Mouse (Mus musculus): ENCODE measurements around the gene Kifc1. TPM values are rescaled to one million over a fixed set of nuclear protein-coding genes. Genes with fewer than 3 reads are reported as not detected.

The Kifc1 gene
- total RNA-seq, 1 experiment, result 149 TPM

GRCm38 (mm10) chr17:33932970-33933369 lies 42.5 kb upstream of the Kifc1 start:
- in situ Hi-C loops (cut with MboI; ENCODE audit: low sequenced_read_pairs in 2 of 2, unreplicated experiment in 2 of 2), result no loop called here
- peaks cover 32% of the 10 kb centered on the region for H3K36me3 ChIP-seq (ENCODE audit: control insufficient read depth, insufficient read depth, low read length, poor library complexity, severe bottlenecking)
- H3K27ac ChIP-seq (ENCODE audit: insufficient read depth, low read depth, low read length, poor library complexity, severe bottlenecking), result no peak overlapping the region
- H3K4me1 ChIP-seq (ENCODE audit: control insufficient read depth in 2 of 2, insufficient read depth in 2 of 2, low read length in 2 of 2, poor library complexity in 1 of 2), result peaks cover 0 to 28% of the 10 kb centered on the region in 2 experiments; a peak in 1 of 4 replicates
- peak overlapping the region in 1 of 2 experiments; percentile 27; a peak in 2 of 4 replicates for H3K4me3 ChIP-seq (ENCODE audit: insufficient read depth in 1 of 2, low read depth in 1 of 2, low read length in 2 of 2, poor library complexity in 1 of 2, severe bottlenecking in 1 of 2)
- H3K9ac ChIP-seq (ENCODE audit: insufficient read depth, low read depth, low read length, poor library complexity, severe bottlenecking), result peak overlapping the region; percentile 42; the same call in 1 of the 2 replicates
- no peaks in the 10 kb centered on the region for H3K9me3 ChIP-seq (ENCODE audit: control insufficient read depth, insufficient read depth, low read depth, low read length)
- TF ChIP-seq HCFC1 (IDR thresholded peaks at IDR 0.05; ENCODE audit: borderline replicate concordance, insufficient read depth, low read length), result no peak
- no peak for TF ChIP-seq ZC3H11A (IDR thresholded peaks at IDR 0.05; ENCODE audit: borderline replicate concordance, low read depth, low read length)
- no peak for TF ChIP-seq CHD2 (IDR thresholded peaks at IDR 0.05; ENCODE audit: low read depth, low read length)
- no peak for TF ChIP-seq MAFK (IDR thresholded peaks at IDR 0.05; ENCODE audit: insufficient read depth, low read depth, low read length)
- TF ChIP-seq ZNF384 (IDR thresholded peaks at IDR 0.05; ENCODE audit: low read depth, low read length), result no peak
- DNase-seq (ENCODE audit: low read depth, low spot score), result no peak

- DNase-seq (ENCODE audit: low read depth, low spot score), result no peak
- H3K27ac ChIP-seq (ENCODE audit: insufficient read depth, low read depth, low read length, poor library complexity, severe bottlenecking), result no peak overlapping the region
- no peaks in the 10 kb centered on the region for H3K9me3 ChIP-seq (ENCODE audit: control insufficient read depth, insufficient read depth, low read depth, low read length)
- H3K36me3 ChIP-seq (ENCODE audit: control insufficient read depth, insufficient read depth, low read length, poor library complexity, severe bottlenecking), result peaks cover 29% of the 10 kb centered on the region
- in situ Hi-C loops (cut with MboI; ENCODE audit: low sequenced_read_pairs in 2 of 2, unreplicated experiment in 2 of 2), result no loop called here
- H3K4me1 ChIP-seq (ENCODE audit: control insufficient read depth in 2 of 2, insufficient read depth in 2 of 2, low read length in 2 of 2, poor library complexity in 1 of 2), result peaks cover 0 to 28% of the 10 kb centered on the region in 2 experiments; a peak in 1 of 4 replicates
- no peak overlapping the region for H3K4me3 ChIP-seq (ENCODE audit: insufficient read depth in 1 of 2, low read depth in 1 of 2, low read length in 2 of 2, poor library complexity in 1 of 2, severe bottlenecking in 1 of 2)
- no peak overlapping the region for H3K9ac ChIP-seq (ENCODE audit: insufficient read depth, low read depth, low read length, poor library complexity, severe bottlenecking)
- no peak for TF ChIP-seq ZNF384 (IDR thresholded peaks at IDR 0.05; ENCODE audit: low read depth, low read length)
- TF ChIP-seq MAFK (IDR thresholded peaks at IDR 0.05; ENCODE audit: insufficient read depth, low read depth, low read length), result no peak
- no peak for TF ChIP-seq CHD2 (IDR thresholded peaks at IDR 0.05; ENCODE audit: low read depth, low read length)
- no peak for TF ChIP-seq HCFC1 (IDR thresholded peaks at IDR 0.05; ENCODE audit: borderline replicate concordance, insufficient read depth, low read length)
- TF ChIP-seq ZC3H11A (IDR thresholded peaks at IDR 0.05; ENCODE audit: borderline replicate concordance, low read depth, low read length), result no peak
Measured at GRCm38 (mm10) chr17:33932448-33932847, 42.0 kb upstream of the Kifc1 start.

GRCm38 (mm10) chr17:33931947-33932346 lies 41.5 kb upstream of the Kifc1 start:
- Histone ChIP-seq H3K4me3 (ENCODE audit: insufficient read depth in 1 of 2, low read depth in 1 of 2, low read length in 2 of 2, poor library complexity in 1 of 2, severe bottlenecking in 1 of 2) (no peak overlapping the region), H3K27ac (ENCODE audit: insufficient read depth, low read depth, low read length, poor library complexity, severe bottlenecking) (no peak overlapping the region), H3K4me1 (ENCODE audit: control insufficient read depth in 2 of 2, insufficient read depth in 2 of 2, low read length in 2 of 2, poor library complexity in 1 of 2) (peaks cover 0 to 27% of the 10 kb centered on the region in 2 experiments; a peak in 1 of 4 replicates), H3K36me3 (ENCODE audit: control insufficient read depth, insufficient read depth, low read length, poor library complexity, severe bottlenecking) (peaks cover 24% of the 10 kb centered on the region), H3K9me3 (ENCODE audit: control insufficient read depth, insufficient read depth, low read depth, low read length) (no peaks in the 10 kb centered on the region), H3K9ac (ENCODE audit: insufficient read depth, low read depth, low read length, poor library complexity, severe bottlenecking) (no peak overlapping the region)
- in situ Hi-C loops (cut with MboI; ENCODE audit: low sequenced_read_pairs in 2 of 2, unreplicated experiment in 2 of 2), result no loop called here
- no peak for DNase-seq (ENCODE audit: low read depth, low spot score)
- no peak for TF ChIP-seq HCFC1 (IDR thresholded peaks at IDR 0.05; ENCODE audit: borderline replicate concordance, insufficient read depth, low read length)
- no peak for TF ChIP-seq MAFK (IDR thresholded peaks at IDR 0.05; ENCODE audit: insufficient read depth, low read depth, low read length)
- no peak for TF ChIP-seq ZC3H11A (IDR thresholded peaks at IDR 0.05; ENCODE audit: borderline replicate concordance, low read depth, low read length)
- TF ChIP-seq CHD2 (IDR thresholded peaks at IDR 0.05; ENCODE audit: low read depth, low read length), result no peak
- TF ChIP-seq ZNF384 (IDR thresholded peaks at IDR 0.05; ENCODE audit: low read depth, low read length), result no peak

GRCm38 (mm10) chr17:33931159-33931866 lies 40.9 kb upstream of the Kifc1 start:
- in situ Hi-C loops (cut with MboI; ENCODE audit: low sequenced_read_pairs in 2 of 2, unreplicated experiment in 2 of 2), result no loop called here
- Histone ChIP-seq H3K9me3 (ENCODE audit: control insufficient read depth, insufficient read depth, low read depth, low read length) (no peaks in the 10 kb centered on the region), H3K27ac (ENCODE audit: insufficient read depth, low read depth, low read length, poor library complexity, severe bottlenecking) (peak overlapping the region; percentile 41), H3K9ac (ENCODE audit: insufficient read depth, low read depth, low read length, poor library complexity, severe bottlenecking) (peak overlapping the region; percentile 71), H3K36me3 (ENCODE audit: control insufficient read depth, insufficient read depth, low read length, poor library complexity, severe bottlenecking) (peaks cover 22% of the 10 kb centered on the region), H3K4me1 (ENCODE audit: control insufficient read depth in 2 of 2, insufficient read depth in 2 of 2, low read length in 2 of 2, poor library complexity in 1 of 2) (peaks cover 0 to 26% of the 10 kb centered on the region in 2 experiments; a peak in 1 of 4 replicates), H3K4me3 (ENCODE audit: insufficient read depth in 1 of 2, low read depth in 1 of 2, low read length in 2 of 2, poor library complexity in 1 of 2, severe bottlenecking in 1 of 2) (peak overlapping the region; percentile 74 to 75)
- no peak for DNase-seq (ENCODE audit: low read depth, low spot score)
- no peak for TF ChIP-seq CHD2 (IDR thresholded peaks at IDR 0.05; ENCODE audit: low read depth, low read length)
- no peak for TF ChIP-seq ZNF384 (IDR thresholded peaks at IDR 0.05; ENCODE audit: low read depth, low read length)

All from ES-E14 (cell line).